Mouse (Mus musculus) naive thymus-derived CD4-positive, alpha-beta T cell, adult 2 months (primary cell): ENCODE results near the gene Pkd1.

Experiments
- DNase-seq: peaks from one replicate; pipeline ENCODE4 v3.0.0-alpha.2; 2011; ENCODE audit warnings: low read depth

Gene Pkd1

DNA sequence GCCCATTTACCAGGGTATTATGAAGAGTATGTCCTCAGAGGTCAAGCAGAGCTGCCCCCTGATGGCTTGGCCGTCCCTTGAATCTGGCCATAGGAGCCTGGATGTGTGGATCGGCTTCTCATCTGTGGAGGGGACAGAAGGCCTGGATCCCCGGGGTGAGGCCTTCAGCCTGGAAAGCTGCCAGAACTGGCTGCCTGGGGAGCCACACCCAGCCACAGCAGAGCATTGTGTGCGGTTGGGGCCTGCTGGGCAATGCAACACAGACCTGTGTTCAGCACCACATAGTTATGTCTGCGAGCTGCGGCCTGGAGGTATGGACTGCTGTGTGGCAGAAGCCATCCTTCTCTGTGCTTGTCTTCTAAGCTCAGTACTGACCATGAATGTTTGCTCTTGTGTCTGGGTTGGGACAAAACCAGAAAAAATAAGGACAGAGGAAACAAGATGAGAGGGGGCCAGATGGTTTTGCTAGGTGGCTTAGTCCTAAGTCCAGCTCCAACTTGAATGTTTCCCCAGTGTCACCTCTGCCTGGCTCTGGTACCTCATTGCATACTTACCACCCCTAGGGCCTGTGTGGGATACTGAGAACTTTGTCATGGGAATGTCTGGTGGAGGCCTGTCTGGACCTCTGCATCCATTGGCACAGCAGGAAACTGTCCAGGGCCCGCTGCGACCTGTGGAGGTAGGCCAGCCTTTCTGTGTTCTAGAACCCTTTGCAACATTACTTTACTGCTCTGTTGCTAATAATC lies 17.6 kb downstream of the Pkd1 start:
- no peak for DNase-seq

DNA sequence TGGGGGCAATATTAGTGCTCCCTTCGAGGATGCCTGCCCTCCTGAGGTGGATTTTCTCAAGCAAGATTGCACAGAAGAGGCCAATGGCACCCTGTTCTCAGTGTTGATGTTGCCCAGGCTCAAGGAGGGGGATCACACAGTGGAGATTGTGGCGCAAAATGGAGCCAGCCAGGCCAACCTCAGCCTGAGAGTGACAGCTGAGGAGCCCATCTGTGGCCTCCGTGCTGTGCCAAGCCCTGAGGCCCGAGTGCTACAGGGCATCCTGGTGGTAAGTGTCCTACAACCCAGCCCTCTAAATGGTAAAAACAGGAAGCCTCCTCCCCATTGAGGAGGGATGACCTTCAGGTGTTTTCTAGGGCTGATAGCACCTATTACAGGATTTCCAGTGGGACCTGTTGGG lies 20.2 kb downstream of the Pkd1 start:
- DNase-seq: no peak

DNA sequence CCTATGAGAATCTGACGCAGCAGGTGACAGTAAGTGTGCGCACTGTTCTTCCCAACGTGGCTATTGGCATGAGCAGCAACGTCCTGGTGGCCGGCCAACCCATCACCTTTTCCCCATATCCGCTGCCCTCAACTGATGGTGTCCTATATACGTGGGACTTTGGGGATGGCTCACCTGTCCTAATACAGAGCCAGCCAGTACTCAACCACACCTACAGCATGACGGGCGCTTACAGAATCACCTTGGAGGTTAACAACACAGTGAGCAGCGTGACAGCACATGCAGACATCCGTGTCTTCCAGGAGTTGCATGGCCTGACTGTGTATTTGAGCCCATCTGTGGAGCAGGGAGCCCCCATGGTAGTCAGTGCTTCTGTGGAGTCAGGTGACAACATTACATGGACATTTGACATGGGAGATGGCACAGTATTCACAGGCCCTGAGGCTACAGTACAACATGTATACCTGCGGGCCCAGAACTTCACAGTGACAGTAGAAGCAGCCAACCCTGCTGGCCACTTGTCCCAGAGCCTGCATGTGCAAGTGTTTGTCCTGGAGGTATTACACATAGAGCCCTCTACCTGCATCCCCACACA lies 23.1 kb downstream of the Pkd1 start:
- DNase-seq: no peak

- DNase-seq: no peak
Observed at GRCm38 (mm10) chr17:24573811-24574210, 24.2 kb downstream of the Pkd1 start.

- DNase-seq: no peak
Observed at GRCm38 (mm10) chr17:24579532-24579931, 29.9 kb downstream of the Pkd1 start.

GRCm38 (mm10) chr17:24580287-24580686 lies 30.7 kb downstream of the Pkd1 start:
- DNase-seq: no peak

DNA sequence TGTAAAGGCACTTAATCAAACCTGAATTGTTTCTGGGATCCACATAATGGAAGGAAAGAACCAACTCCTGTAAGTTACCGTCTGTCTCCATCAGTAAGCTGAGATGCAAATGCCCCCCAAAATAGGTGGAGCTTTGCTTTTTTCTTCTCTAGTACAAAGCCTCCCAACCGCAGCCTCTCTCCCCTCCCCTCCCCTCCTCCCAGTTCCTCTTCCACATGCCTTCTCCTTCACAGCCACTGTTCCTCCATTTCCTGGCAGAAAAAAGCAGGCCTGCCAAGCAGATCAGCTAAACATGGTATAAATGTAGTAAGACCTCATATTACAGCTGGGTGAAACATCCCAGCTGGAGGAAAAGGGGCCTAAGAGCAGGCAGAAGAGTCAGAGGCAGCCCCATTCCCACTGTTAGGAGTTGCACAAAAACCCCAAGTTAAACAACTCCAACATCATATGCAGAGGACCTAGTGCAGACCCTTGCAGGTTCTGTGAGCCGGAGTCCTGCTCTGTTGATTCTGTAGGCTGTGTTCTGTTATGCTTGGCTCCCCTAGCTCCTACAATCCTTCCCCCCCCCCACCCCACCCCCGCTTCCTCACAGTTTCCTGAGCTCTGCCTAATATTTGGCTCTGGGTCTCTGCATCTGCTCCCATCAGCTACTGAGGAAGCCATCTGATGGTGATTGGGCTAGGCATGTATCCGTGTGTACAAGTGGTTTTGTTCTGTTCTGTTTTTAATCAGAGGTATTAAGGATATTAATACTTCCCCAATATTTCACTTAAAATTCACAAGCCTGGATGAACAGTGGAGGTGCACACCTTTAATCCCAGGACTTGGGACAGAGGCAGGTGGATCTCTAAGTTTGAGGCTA lies 34.2 kb downstream of the Pkd1 start:
- DNase-seq: no peak

- DNase-seq: no peak
Observed at GRCm38 (mm10) chr17:24584520-24584919, 34.9 kb downstream of the Pkd1 start.

DNA sequence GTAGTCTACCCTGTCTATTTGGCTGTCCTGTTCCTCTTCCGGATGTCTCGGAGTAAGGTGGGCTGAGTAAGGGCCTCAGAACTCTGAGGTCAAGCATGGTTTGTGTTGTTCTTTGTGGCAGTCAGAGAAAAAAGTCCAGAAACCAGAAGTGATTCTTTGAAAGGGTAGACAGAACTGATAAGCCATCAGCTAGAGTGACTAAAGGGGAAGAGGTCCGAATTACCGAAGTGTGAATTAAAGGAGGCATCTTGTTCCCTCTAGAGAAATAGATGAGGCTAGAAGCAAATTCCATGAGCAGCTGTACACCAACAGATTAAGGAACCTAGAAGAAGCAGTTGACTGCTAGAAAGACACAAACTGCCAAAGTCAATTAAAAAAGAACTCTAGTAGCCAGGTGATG lies 36.9 kb downstream of the Pkd1 start:
- DNase-seq: no peak

DNA sequence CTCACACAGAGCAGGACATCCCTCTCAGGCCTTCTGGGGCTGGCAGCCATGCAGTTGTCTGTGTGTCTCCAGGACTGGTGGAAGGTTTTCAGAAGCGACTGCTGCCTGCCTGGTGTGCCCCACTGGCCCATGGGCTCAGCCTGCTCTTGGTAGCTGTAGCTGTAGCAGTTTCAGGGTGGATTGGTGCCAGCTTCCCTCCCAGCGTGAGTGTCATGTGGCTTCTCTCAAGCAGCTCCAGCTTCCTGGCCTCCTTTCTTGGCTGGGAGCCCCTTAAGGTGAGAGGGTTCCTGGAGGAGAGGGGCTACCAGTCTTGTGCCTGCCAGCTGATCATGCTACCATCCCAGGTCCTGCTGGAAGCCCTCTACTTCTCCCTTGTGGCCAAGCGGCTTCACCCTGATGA lies 41.3 kb downstream of the Pkd1 start:
- no peak for DNase-seq

GRCm38 (mm10) chr17:24591695-24592094 lies 42.1 kb downstream of the Pkd1 start:
- no peak for DNase-seq

DNA sequence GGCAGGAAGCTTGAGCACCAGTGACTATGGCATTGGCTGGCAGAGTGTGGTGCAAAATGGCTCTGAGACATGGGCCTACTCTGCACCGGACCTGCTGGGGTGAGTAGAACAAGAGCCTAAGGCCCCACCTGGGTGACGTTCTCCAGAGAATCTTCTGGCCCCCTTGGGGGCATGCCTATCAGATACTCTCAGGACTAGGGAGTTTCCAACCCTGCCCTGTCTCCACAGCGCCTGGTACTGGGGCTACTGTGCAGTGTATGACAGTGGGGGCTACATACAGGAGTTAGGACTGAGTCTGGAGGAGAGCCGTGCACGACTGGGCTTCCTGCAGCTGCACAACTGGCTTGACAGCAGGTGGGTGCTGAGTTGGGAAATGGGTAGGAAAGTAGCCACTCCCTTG lies 43.6 kb downstream of the Pkd1 start:
- no peak for DNase-seq

GRCm38 (mm10) chr17:24593992-24594890 lies 44.6 kb downstream of the Pkd1 start:
- DNase-seq: no peak

DNA sequence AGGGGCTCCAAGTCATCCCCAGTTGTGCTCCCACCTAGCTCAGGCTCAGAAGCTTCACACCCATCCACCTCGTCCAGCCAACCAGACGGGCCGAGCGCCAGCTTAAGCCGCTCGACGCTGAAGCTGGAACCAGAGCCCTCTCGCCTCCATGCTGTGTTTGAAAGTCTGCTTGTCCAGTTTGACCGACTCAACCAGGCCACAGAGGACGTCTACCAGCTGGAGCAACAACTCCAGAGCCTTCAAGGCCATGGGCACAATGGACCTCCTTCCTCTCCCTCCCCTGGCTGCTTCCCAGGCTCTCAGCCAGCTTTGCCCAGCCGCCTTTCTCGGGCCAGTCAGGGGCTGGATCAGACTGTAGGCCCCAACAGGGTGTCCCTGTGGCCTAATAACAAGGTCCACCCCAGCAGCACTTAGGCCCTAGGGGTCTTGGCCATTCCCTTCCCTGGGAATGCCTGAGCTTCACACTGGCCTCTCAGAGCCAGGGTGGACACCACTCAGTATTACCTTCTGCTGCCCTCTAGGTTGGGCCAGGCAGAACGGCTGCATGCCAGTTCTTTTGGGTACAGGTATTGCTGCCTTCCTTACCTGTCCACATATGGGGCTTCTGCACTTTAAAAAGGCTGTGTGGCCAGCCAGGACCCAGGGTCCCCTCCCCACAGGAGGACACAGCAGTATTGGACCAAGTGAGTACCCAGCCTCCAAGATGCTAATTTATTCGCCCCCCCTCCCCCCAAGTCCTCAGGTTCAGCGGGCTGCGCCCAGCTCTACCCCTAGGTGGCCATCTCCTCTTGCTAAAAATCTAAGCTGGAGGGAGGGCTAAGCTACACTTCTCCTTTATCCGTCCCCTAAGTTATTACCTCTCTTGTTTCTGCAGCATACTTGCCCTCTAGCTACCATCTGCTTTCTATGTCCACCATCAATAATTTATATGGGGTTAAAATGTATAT lies 45.8 kb downstream of the Pkd1 start:
- DNase-seq: no peak

GRCm38 (mm10) chr17:24596073-24596466 lies 46.4 kb downstream of the Pkd1 start:
- DNase-seq: no peak

- no peak for DNase-seq
Observed at GRCm38 (mm10) chr17:24596471-24597183, 47.0 kb downstream of the Pkd1 start.

DNA sequence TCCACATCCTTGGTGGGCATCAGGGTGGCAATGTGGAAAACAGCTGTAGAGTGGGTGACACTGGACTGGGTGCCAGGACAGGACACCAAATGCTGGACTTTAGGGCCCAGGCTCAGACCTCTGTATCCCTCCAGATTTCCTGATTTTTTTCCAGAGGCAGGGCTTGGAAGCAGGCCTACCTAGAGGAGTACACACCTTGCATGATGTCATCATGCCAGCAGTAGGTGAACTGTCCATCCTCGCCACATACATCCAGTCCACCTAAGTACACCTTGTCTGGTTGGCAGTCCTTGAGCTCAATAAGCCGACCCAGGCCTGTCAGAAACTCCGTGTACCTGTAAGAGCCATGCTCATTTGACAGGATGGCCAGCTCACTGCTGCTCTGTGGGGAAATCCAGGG lies 48.4 kb downstream of the Pkd1 start:
- DNase-seq: no peak

DNA sequence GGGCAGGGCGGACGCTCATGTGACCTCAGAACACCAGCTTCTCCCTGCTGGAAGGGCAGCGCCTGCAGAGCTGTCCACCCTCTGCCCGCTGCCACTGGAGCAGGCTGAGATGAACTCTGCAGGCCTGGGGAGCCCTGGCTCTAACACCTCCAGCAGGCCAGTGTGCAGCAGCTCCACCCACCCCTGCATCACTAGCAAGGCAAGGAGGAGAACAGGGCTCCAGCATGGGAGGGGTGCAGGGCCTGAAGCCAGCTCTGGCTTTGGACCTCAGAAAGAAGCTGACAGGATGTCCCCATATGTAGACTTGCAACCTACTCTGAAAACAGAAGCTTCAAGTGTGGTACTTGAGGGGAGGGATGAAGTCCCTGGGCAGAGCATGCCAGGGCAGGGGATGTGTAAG lies 50.9 kb downstream of the Pkd1 start:
- no peak for DNase-seq

DNA sequence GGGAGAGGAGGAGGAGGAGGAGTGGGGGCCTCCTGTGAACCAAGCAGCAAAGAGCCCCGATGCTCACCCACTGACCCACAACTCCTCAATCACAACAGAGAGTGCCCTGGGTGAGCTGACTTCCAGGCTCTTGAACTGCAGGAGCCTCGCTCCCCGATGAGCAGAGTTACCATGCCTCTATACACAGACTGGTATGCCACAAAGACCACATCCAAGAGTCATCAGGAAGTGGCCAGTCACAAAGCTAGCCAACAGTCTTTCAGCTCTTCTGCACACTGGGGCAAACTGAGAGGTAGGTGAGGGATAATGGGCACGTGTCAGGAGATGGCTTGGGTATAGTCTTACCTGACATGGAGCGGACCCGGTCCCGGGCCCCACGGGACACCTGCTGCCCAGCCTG lies 54.3 kb downstream of the Pkd1 start:
- DNase-seq: no peak

- DNase-seq: no peak
Observed at GRCm38 (mm10) chr17:24604557-24604956, 54.9 kb downstream of the Pkd1 start.
